Comparison of ENCODE assay signal across 14 mouse cellular contexts in genomic region chr3:116604570-116604969, GRCm38 (mm10).
"Had no signal": no experiment of that assay in that cellular context is flagged by ENCODE, and none has a peak within 500 bp of the region (broad histone marks: within the 10 kb centered on the region; RNA-seq: fewer than 3 reads in every experiment).

No protein-coding gene starts in this region.

- H3K27ac ChIP-seq: kidney, embryonic 15.5 days; limb, embryonic 13.5 days; liver, embryonic 14.5 days; midbrain, embryonic 12.5 days; neural tube, embryonic 15.5 days; stomach, postnatal 0 days had no signal

- H3K9me3 ChIP-seq: kidney, embryonic 15.5 days; limb, embryonic 13.5 days; midbrain, embryonic 12.5 days; neural tube, embryonic 15.5 days had no signal

- H3K4me1 ChIP-seq: kidney, embryonic 15.5 days; limb, embryonic 13.5 days; midbrain, embryonic 12.5 days; neural tube, embryonic 15.5 days had no signal

- H3K4me3 ChIP-seq: kidney, embryonic 15.5 days; limb, embryonic 13.5 days; midbrain, embryonic 12.5 days; myocyte; neural tube, embryonic 15.5 days had no signal

- H3K9ac ChIP-seq: kidney, embryonic 15.5 days; limb, embryonic 13.5 days; liver, embryonic 14.5 days; midbrain, embryonic 12.5 days; neural tube, embryonic 15.5 days had no signal

- DNase-seq: kidney, postnatal 14 days; left cerebral cortex, postnatal 4 days; lung, adult 18-20 months; right cerebral cortex, adult 18-20 months; right cerebral cortex, postnatal 25 days; thymus, adult 2 months; thymus, postnatal 25 days had no signal

- H3K27me3 ChIP-seq: kidney, embryonic 15.5 days; limb, embryonic 13.5 days; midbrain, embryonic 12.5 days; neural tube, embryonic 15.5 days had no signal

- H3K4me2 ChIP-seq: kidney, embryonic 15.5 days; limb, embryonic 13.5 days; midbrain, embryonic 12.5 days; neural tube, embryonic 15.5 days had no signal
